20 mouse cellular contexts compared by ENCODE assay signal in the genomic region with DNA sequence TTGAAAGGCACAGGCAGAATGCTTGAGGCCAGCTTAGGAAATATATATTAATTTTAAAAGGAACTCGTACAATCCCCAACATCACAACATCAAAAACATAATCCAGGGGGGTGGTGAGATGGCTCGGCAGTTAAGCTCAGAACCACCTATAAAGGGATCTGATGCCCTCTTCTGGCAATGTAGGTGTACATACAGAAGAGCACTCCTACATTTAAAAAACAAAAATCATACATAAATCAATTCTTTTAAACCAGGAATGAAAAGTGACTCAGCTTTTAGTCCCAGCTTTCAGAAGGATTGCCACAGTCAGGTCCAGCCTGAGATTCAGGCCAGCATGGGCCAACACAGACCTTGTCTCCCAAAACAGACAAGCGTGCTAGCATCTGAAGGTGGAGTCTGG. TPM values are rescaled to one million over a fixed set of nuclear protein-coding genes. Genes with fewer than 3 reads are reported as not detected.
A peak's percentile ranks its signal among the peaks of the same experiment; 100 is the strongest.
DNase-seq lines count a peak whose midpoint lies in the region; ATAC-seq and TF ChIP-seq lines count a peak whose summit lies in the region.
"Had no signal": no experiment of that assay in that cellular context is flagged by ENCODE, and none has a peak within 500 bp of the region (broad histone marks: within the 10 kb centered on the region; RNA-seq: fewer than 3 reads in every experiment).

No protein-coding gene starts in this region.

- no peaks in the 10 kb centered on the region for H3K9me3 ChIP-seq in liver, postnatal 0 days (ENCODE audit: low read length)
- no peaks in the 10 kb centered on the region for H3K9me3 ChIP-seq in liver, embryonic 11.5 days (ENCODE audit: control insufficient read depth, low read length)
- no peaks in the 10 kb centered on the region for H3K9me3 ChIP-seq in E14TG2a.4 (ENCODE audit: low read length)
- H3K9me3 ChIP-seq: forebrain, embryonic 13.5 days; liver, embryonic 13.5 days had no signal

- TF ChIP-seq POLR2A in embryonic fibroblast, embryonic 13.5 days (IDR thresholded peaks at IDR 0.05; ENCODE audit: low read depth, low read length), result no peak

- H3K27me3 ChIP-seq in liver, postnatal 0 days (ENCODE audit: insufficient read depth, low read length), result no peaks in the 10 kb centered on the region
- H3K27me3 ChIP-seq in liver, embryonic 11.5 days (replicated peaks; ENCODE audit: control insufficient read depth, insufficient read depth, low read length), result no peaks in the 10 kb centered on the region
- H3K27me3 ChIP-seq in E14TG2a.4 (ENCODE audit: insufficient read depth, low read length), result no peaks in the 10 kb centered on the region
- H3K27me3 ChIP-seq: forebrain, embryonic 13.5 days; liver, embryonic 13.5 days had no signal

- H3K9ac ChIP-seq in liver, postnatal 0 days (replicated peaks), result no peak overlapping the region
- no peak overlapping the region for H3K9ac ChIP-seq in liver, embryonic 11.5 days (ENCODE audit: low read depth, low read length)
- H3K9ac ChIP-seq: forebrain, embryonic 13.5 days; liver, embryonic 13.5 days had no signal

- H3K36me3 ChIP-seq in liver, postnatal 0 days (replicated peaks; ENCODE audit: insufficient read depth, low read length), result peaks cover 38% of the 10 kb centered on the region
- H3K36me3 ChIP-seq in liver, embryonic 11.5 days (ENCODE audit: control insufficient read depth, insufficient read depth, low read length), result peaks cover 18% of the 10 kb centered on the region
- H3K36me3 ChIP-seq in E14TG2a.4 (ENCODE audit: insufficient read depth, low read length), result peaks cover 91% of the 10 kb centered on the region

- H3K4me1 ChIP-seq in liver, postnatal 0 days (ENCODE audit: insufficient read depth), result no peaks in the 10 kb centered on the region
- no peaks in the 10 kb centered on the region for H3K4me1 ChIP-seq in liver, embryonic 11.5 days (replicated peaks; ENCODE audit: control insufficient read depth, insufficient read depth, low read length)
- H3K4me1 ChIP-seq in E14TG2a.4 (replicated peaks; ENCODE audit: low read depth, low read length), result no peaks in the 10 kb centered on the region
- H3K4me1 ChIP-seq in embryonic fibroblast, embryonic 13.5 days (ENCODE audit: control insufficient read depth, insufficient read depth, low read length), result no peaks in the 10 kb centered on the region
- H3K4me1 ChIP-seq: forebrain, embryonic 13.5 days; liver, embryonic 13.5 days had no signal

- no peak for DNase-seq in gastrocnemius, adult 2 months
- no peak for DNase-seq in gastrocnemius, postnatal 36 days
- no peak for DNase-seq in liver, postnatal 0 days
- DNase-seq in liver, embryonic 11.5 days (ENCODE audit: low spot score), result no peak
- DNase-seq in Muller cell, postnatal 12 days (ENCODE audit: inconsistent ontology term), result no peak
- DNase-seq in cerebellum, adult 9-10 months, result no peak
- DNase-seq: adrenal gland, postnatal 25 days; cerebellum, adult 11 months; gastrocnemius, postnatal 14 days; kidney, adult 11 months; liver, embryonic 13.5 days had no signal

- no peak for ATAC-seq in liver, postnatal 0 days
- no peak for ATAC-seq in liver, embryonic 11.5 days (replicated peaks; ENCODE audit: low FRiP score)
- ATAC-seq: forebrain, embryonic 13.5 days had no signal

- no peak overlapping the region for H3K27ac ChIP-seq in gastrocnemius, adult 2 months
- no peak overlapping the region for H3K27ac ChIP-seq in liver, postnatal 0 days (ENCODE audit: low read depth)
- no peak overlapping the region for H3K27ac ChIP-seq in liver, embryonic 11.5 days (ENCODE audit: low read depth, low read length)
- peak overlapping the region; percentile 23; the same call in 1 of the 2 replicates for H3K27ac ChIP-seq in embryonic fibroblast, embryonic 13.5 days (ENCODE audit: insufficient read depth, low read length)
- H3K27ac ChIP-seq: forebrain, embryonic 13.5 days; liver, embryonic 13.5 days; macrophage had no signal

- H3K4me2 ChIP-seq in liver, postnatal 0 days (ENCODE audit: low read depth, low read length), result no peak overlapping the region
- no peak overlapping the region for H3K4me2 ChIP-seq in liver, embryonic 11.5 days
- H3K4me2 ChIP-seq: forebrain, embryonic 13.5 days; liver, embryonic 13.5 days had no signal

- TF ChIP-seq CTCF in gastrocnemius, adult 2 months (IDR thresholded peaks at IDR 0.05), result peak; percentile 4; the same call in 1 of the 2 replicates
- TF ChIP-seq CTCF in liver, postnatal 0 days (IDR thresholded peaks at IDR 0.05; ENCODE audit: low read depth), result peak; percentile 31
- TF ChIP-seq CTCF in E14TG2a.4 (conservative IDR thresholded peaks at IDR 0.05; ENCODE audit: low read length), result peak; percentile 14; the same call in 1 of the 2 replicates
- TF ChIP-seq CTCF in embryonic fibroblast, embryonic 13.5 days (IDR thresholded peaks at IDR 0.05; ENCODE audit: borderline replicate concordance, insufficient read depth, low read length), result no peak

- intact Hi-C loops in gastrocnemius, adult 2 months (cut with DNase I), result no loop called here
- intact Hi-C loops in gastrocnemius, postnatal 36 days (cut with DNase I), result no loop called here

- WGBS in liver, postnatal 0 days (ENCODE audit: insufficient replicate concordance), result 71% methylated on average over 3 of the region's 3 CpGs
- WGBS in liver, embryonic 11.5 days, result 76% methylated on average over 3 of the region's 3 CpGs

- no peak overlapping the region for H3K4me3 ChIP-seq in gastrocnemius, adult 2 months
- no peak overlapping the region for H3K4me3 ChIP-seq in liver, postnatal 0 days (ENCODE audit: low read depth, low read length)
- H3K4me3 ChIP-seq in liver, embryonic 11.5 days (ENCODE audit: low read depth, low read length), result no peak overlapping the region
- no peak overlapping the region for H3K4me3 ChIP-seq in E14TG2a.4 (replicated peaks; ENCODE audit: low read length)
- no peak overlapping the region for H3K4me3 ChIP-seq in embryonic fibroblast, embryonic 13.5 days (ENCODE audit: insufficient read depth, low read length)
- H3K4me3 ChIP-seq: forebrain, embryonic 13.5 days; liver, embryonic 13.5 days had no signal

- TF ChIP-seq EP300 in liver, postnatal 0 days (IDR thresholded peaks at IDR 0.05; ENCODE audit: low read depth), result no peak

RNA-seq across cellular contexts. Expression of a gene that starts 10.2 kb away (rescaled TPM):
- total RNA-seq in gastrocnemius, adult 2 months (2021), result under 1 TPM in 1 of 2 experiments, not detected in 1; 0.70 TPM
- under 1 TPM; 0.12 to 0.31 TPM for total RNA-seq in gastrocnemius, postnatal 36 days (2021)
- 6.2 and 7.8 TPM in 2 replicates for polyA plus RNA-seq in liver, postnatal 0 days (2015; fragmentation: Nextera tagmentation; extraction: Ambion mirVana)
- 50.7 and 52.3 TPM in 2 replicates for polyA plus RNA-seq in liver, embryonic 11.5 days (2014; fragmentation: Nextera tagmentation; extraction: Ambion mirVana)
- polyA plus RNA-seq in embryonic fibroblast, embryonic 13.5 days (2011; ENCODE audit: insufficient read length, low read depth, missing spikeins), result 19.3 and 33.2 TPM in 2 replicates

RNA-seq across cellular contexts. Expression of a gene that starts 23.6 kb away (rescaled TPM):
- not detected for total RNA-seq in gastrocnemius, adult 2 months (2021)
- total RNA-seq in gastrocnemius, postnatal 36 days (2021), result not detected
- polyA plus RNA-seq in liver, postnatal 0 days (2015; fragmentation: Nextera tagmentation; extraction: Ambion mirVana), result not detected in 2 replicates
- polyA plus RNA-seq in liver, embryonic 11.5 days (2014; fragmentation: Nextera tagmentation; extraction: Ambion mirVana), result not detected in 2 replicates
- not detected in 2 replicates for polyA plus RNA-seq in embryonic fibroblast, embryonic 13.5 days (2011; ENCODE audit: insufficient read length, low read depth, missing spikeins)
- total RNA-seq: adrenal gland, postnatal 25 days; gastrocnemius, postnatal 14 days; layer of hippocampus, adult 18-20 months; left cerebral cortex, postnatal 36 days had no signal
- polyA plus RNA-seq: embryonic facial prominence, embryonic 14.5 days; forebrain, embryonic 13.5 days; heart, embryonic 14.5 days; hindbrain, embryonic 11.5 days; liver, embryonic 13.5 days; macrophage had no signal

RNA-seq across cellular contexts. Expression of a gene that starts 50.9 kb away (rescaled TPM):
- 10 to 100 TPM; 34.3 to 46.0 TPM for total RNA-seq in gastrocnemius, adult 2 months (2021)
- total RNA-seq in gastrocnemius, postnatal 36 days (2021), result 10 to 100 TPM; 36.2 to 42.6 TPM
- polyA plus RNA-seq in liver, postnatal 0 days (2015; fragmentation: Nextera tagmentation; extraction: Ambion mirVana), result 99.9 and 113 TPM in 2 replicates
- 296 and 315 TPM in 2 replicates for polyA plus RNA-seq in liver, embryonic 11.5 days (2014; fragmentation: Nextera tagmentation; extraction: Ambion mirVana)
- polyA plus RNA-seq in embryonic fibroblast, embryonic 13.5 days (2011; ENCODE audit: insufficient read length, low read depth, missing spikeins), result 655 and 681 TPM in 2 replicates
